Mouse (Mus musculus): ENCODE data around the gene Atrn.
A peak's percentile ranks its signal among the peaks of the same experiment; 100 is the strongest.

Gene Atrn

GRCm38 (mm10) chr2:130905751-130906583, at the start of gene Atrn, which contains the start of gene 4930402H24Rik:
Gene Atrn, plus strand, starts transcription at chr2:130906495.
Gene 4930402H24Rik, minus strand, starts transcription at chr2:130906406.
- DNase-seq (ENCODE audit: extremely low read depth, low read depth, low spot score): no peak

- no peak for DNase-seq (ENCODE audit: extremely low read depth, low read depth, low spot score)
These were observed 44.2 kb upstream of the Atrn start for GRCm38 (mm10) chr2:130862091-130862490.

DNA sequence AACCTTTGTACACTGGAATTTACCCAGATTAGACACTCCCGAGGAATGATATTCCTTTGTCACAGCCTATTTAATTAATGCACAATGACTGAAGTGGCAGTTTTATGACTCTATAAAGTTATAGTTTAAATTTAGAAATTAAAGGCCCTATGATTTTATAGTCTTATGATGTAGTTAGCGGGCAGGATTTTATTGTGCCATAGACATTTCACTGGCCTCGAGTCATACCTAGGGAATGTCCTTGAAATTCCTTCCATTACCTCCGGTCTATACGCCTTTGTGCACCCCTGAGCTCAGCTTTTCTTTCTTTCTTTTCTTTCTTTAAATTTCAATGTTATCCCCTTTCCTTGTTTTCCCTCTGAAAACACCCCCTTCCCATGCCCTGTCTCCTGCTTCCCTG, 35.4 kb upstream of the Atrn start:
- no peak for DNase-seq (ENCODE audit: extremely low read depth, low read depth, low spot score)

- no peak for DNase-seq (ENCODE audit: extremely low read depth, low read depth, low spot score)
These were observed 28.9 kb upstream of the Atrn start for GRCm38 (mm10) chr2:130877376-130877775.

GRCm38 (mm10) chr2:130886983-130887382, 19.3 kb upstream of the Atrn start:
- DNase-seq (ENCODE audit: extremely low read depth, low read depth, low spot score): no peak

DNA sequence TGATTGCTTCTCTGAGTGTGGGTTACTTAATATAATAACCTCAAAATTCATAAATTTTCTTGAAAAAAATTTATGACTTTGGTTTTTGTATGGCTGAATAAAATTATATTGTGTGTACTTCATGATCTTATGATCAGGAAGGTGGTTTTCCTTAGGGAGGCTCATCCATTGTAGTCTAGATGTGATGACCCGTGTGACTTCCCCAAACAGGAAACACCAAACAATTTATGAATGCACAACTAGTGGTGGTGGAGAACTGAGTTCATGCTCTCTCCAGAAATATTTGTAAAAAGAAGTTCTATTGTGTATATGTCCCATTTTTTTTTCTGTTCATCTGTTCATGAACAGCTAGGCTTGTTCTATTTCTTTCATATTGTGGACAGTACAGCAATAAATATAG, 18.8 kb upstream of the Atrn start:
- DNase-seq (ENCODE audit: extremely low read depth, low read depth, low spot score): no peak

DNA sequence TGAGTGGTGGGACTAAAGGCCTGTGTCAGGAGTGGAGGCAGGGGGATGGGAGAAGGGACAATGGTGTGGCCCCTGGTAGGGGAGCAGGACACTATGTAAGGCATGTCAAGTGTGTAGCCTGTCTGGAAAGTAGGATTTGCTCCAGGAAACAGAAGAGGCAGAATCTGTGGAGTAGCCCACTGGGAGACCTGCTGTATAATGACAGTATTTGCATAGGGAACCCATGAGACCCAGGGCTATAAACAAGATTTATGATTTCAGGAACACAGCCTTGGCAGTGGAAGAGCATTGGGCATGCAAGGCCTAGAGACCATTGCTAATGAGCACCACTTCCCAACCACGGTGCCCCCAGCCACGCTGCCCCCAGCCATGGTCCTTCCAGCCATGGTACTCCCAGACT, 9.4 kb upstream of the Atrn start:
- DNase-seq (ENCODE audit: extremely low read depth, low read depth, low spot score): no peak

- DNase-seq (ENCODE audit: extremely low read depth, low read depth, low spot score): no peak
These were observed 8.4 kb upstream of the Atrn start for GRCm38 (mm10) chr2:130897856-130898255.

- DNase-seq (ENCODE audit: extremely low read depth, low read depth, low spot score): no peak
These were observed 7.5 kb upstream of the Atrn start for GRCm38 (mm10) chr2:130898783-130899182.

GRCm38 (mm10) chr2:130906584-130907315, 455 bp downstream of the Atrn start:
- no peak for DNase-seq (ENCODE audit: extremely low read depth, low read depth, low spot score)

- DNase-seq (ENCODE audit: extremely low read depth, low read depth, low spot score): no peak
These were observed 5.4 kb downstream of the Atrn start for GRCm38 (mm10) chr2:130911691-130912090.

GRCm38 (mm10) chr2:130914873-130915272, 8.6 kb downstream of the Atrn start:
- no peak for DNase-seq (ENCODE audit: extremely low read depth, low read depth, low spot score)

- no peak for DNase-seq (ENCODE audit: extremely low read depth, low read depth, low spot score)
These were observed 10.3 kb downstream of the Atrn start for GRCm38 (mm10) chr2:130916521-130917147.

GRCm38 (mm10) chr2:130917686-130918085, 11.4 kb downstream of the Atrn start:
- no peak for DNase-seq (ENCODE audit: extremely low read depth, low read depth, low spot score)

DNA sequence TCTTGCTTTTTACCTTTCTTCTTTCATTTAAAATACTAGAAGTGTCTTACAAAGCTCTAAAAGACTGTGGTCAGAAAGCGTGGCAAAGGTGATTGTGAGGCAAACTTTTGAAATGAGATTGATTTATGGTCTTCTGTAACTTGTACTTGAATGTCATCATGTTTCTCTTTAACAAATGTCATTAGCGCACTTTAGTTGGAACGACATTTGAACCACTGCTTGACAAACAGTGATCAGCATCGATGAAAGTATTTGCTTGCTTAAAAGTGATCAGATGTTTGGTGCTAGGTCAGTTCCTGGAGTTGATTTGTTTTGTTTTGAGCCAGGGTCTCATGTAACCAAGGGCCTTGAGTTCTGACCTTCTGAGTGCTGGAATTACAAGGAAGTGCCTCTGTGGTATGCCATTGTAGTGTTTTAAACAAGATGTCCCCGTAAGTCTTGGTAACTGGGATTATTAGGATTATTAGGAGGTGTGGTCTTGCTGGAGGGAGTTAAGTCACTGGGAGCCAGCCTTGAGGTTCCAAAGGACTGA, 12.8 kb downstream of the Atrn start:
- no peak for DNase-seq (ENCODE audit: extremely low read depth, low read depth, low spot score)

DNA sequence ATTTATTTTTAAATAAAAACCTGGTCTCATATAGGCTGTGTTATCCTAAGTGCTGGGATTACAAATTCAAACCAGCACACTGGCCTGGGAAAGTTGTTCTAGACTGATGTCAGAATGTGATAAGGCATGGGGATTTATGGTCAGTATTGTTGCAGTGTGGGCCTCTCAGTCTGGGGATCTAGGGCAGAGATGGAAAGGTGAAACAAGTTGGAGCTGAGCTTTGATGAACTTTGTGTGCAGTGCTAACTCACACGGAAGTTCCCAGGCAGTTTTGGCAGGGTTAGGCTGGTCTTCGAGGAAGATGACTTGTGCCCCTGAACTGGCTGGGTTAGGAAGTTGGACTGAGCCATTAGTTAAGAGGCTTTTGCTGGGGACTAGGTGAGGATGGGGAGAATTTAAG, 18.7 kb downstream of the Atrn start:
- no peak for DNase-seq (ENCODE audit: extremely low read depth, low read depth, low spot score)

GRCm38 (mm10) chr2:130928031-130928430, 21.7 kb downstream of the Atrn start:
- no peak for DNase-seq (ENCODE audit: extremely low read depth, low read depth, low spot score)

DNA sequence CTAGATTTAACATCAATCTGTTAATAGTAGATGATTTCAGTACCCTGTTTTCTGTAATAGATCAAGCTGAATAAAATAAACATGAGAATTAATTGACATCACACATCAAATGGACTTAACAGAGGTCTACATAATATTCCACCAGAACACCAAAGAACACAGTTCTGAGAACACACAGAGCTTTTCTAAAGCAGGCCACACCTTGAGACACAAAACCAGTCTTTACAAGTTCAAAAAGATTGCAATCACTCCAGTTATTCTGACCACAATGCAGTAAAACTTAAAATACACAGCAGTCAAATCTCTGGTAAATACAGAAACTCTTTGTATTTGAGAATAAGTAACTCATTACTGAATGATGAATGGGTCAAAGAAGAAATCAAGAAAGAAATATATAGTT, 22.2 kb downstream of the Atrn start:
- no peak for DNase-seq (ENCODE audit: extremely low read depth, low read depth, low spot score)

GRCm38 (mm10) chr2:130929994-130930393, 23.7 kb downstream of the Atrn start:
- no peak for DNase-seq (ENCODE audit: extremely low read depth, low read depth, low spot score)

GRCm38 (mm10) chr2:130932865-130933264, 26.6 kb downstream of the Atrn start:
- DNase-seq (ENCODE audit: extremely low read depth, low read depth, low spot score): peak; percentile 33

DNA sequence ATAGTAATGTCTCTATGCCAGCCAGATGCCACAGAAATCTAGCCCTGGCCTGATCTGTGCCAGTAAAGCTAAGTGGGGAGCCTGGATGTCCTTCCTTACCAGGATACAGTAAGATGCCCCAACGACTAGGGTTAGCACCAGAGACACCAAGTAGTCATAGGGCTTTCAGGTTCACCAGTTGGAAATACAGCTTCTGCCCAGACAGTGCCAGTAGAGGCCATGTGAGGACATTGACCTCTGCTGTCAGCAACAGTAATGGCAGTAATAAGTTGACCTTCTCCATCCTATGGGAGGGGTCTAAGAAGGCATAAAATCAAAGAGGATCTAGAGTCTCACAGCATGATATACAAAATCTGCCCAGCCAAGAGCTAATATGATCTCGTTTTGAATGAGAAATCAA, 43.5 kb downstream of the Atrn start:
- no peak for DNase-seq (ENCODE audit: extremely low read depth, low read depth, low spot score)
